Mouse (Mus musculus): ENCODE data around the gene Wbp1l.

- TF ChIP-seq TAL1 (IDR thresholded peaks at IDR 0.05; ENCODE audit: low read length) (no peak), GATA1 (IDR thresholded peaks at IDR 0.05; ENCODE audit: low read length) (no peak)
Measured at GRCm38 (mm10) chr19:46697840-46698517, 99.1 kb downstream of the Wbp1l start.
